Mouse (Mus musculus): ENCODE results near the gene Uck1. TPM values are rescaled to one million over a fixed set of nuclear protein-coding genes. Genes with fewer than 3 reads are reported as not detected.

Uck1 gene
- total and polyA plus RNA-seq, 2 experiments from 2014 or later, result 90.8 to 138 TPM

- Histone ChIP-seq H3K9ac (replicated peaks; ENCODE audit: low read length) (peak overlapping the region; percentile 68), H3K9me3 (ENCODE audit: low read length) (no peaks in the 10 kb centered on the region), H3K27ac (peak overlapping the region; percentile 73), H3K4me2 (ENCODE audit: low read depth, low read length) (peak overlapping the region; percentile 62), H3K36me3 (ENCODE audit: insufficient read depth, low read length) (peaks cover 19% of the 10 kb centered on the region; the same call in 1 of the 2 replicates), H3K27me3 (ENCODE audit: insufficient read depth, low read length) (no peaks in the 10 kb centered on the region), H3K4me1 (ENCODE audit: insufficient read depth, low read length) (peaks cover 10% of the 10 kb centered on the region), H3K4me3 (ENCODE audit: low read length) (peak overlapping the region; percentile 58)
- TF ChIP-seq CTCF (IDR thresholded peaks at IDR 0.05; ENCODE audit: low read depth), result no peak
- ATAC-seq (peak; percentile 67), DNase-seq (ENCODE audit: low spot score) (peak; percentile 43)
- 1% methylated on average over 29 of the region's 29 CpGs for WGBS
These were observed 28.5 kb upstream of the Uck1 start for GRCm38 (mm10) chr2:32288371-32288931.

DNA sequence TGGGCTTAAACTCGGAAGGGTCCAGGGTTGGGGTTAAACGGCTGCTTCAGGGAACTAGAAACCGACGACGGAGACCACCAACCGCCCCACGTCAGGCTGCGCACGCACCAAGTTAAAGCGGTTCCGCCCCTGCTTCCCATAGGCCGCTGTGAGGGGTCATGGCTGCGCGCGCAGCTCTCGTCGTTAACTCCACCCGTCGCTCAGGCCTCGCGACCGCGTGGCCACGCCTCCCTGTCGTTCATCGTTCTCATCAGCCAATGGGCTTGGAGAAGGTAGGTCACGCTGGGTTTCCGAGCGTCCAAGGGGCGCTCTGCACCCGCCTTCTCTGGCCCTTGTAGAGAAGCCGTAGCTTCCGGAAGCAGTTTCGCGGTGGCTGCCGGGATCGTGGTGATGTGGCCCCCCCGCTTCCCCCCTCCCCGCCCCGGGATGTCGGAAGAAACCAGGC lies 28.0 kb upstream of the Uck1 start, which contains the start of gene Swi5:
Gene Swi5, minus strand, starts transcription at position 153 of the 445 bp plus-strand sequence.
- Histone ChIP-seq H3K27ac (peak within 1 kb of the TSS; percentile 85), H3K9ac (replicated peaks; ENCODE audit: low read length) (peak within 1 kb of the TSS; percentile 90), H3K27me3 (ENCODE audit: insufficient read depth, low read length) (no peaks in the 10 kb centered on the region), H3K4me3 (ENCODE audit: low read length) (peak within 1 kb of the TSS; percentile 58), H3K4me1 (ENCODE audit: insufficient read depth, low read length) (peaks cover 10% of the 10 kb centered on the region), H3K9me3 (ENCODE audit: low read length) (no peaks in the 10 kb centered on the region), H3K4me2 (ENCODE audit: low read depth, low read length) (peak within 1 kb of the TSS; percentile 92), H3K36me3 (ENCODE audit: insufficient read depth, low read length) (peaks cover 19% of the 10 kb centered on the region; the same call in 1 of the 2 replicates)
- ATAC-seq, result peak; percentile 100
- WGBS, result 0% methylated on average over 40 of the region's 41 CpGs
- TF ChIP-seq CTCF (IDR thresholded peaks at IDR 0.05; ENCODE audit: low read depth), result no peak
- DNase-seq (ENCODE audit: low spot score), result peak; percentile 100

GRCm38 (mm10) chr2:32287334-32287840 lies 27.4 kb upstream of the Uck1 start, which contains the start of gene Golga2:
Gene Golga2, plus strand, starts transcription at chr2:32287384.
- peak within 1 kb of the TSS; percentile 90 for H3K9ac ChIP-seq (replicated peaks; ENCODE audit: low read length)
- H3K4me1 ChIP-seq (ENCODE audit: insufficient read depth, low read length), result peaks cover 10% of the 10 kb centered on the region
- ATAC-seq, result no peak; the same call in 1 of the 2 replicates
- DNase-seq (ENCODE audit: low spot score), result no peak
- peaks cover 14% of the 10 kb centered on the region; the same call in 1 of the 2 replicates for H3K36me3 ChIP-seq (ENCODE audit: insufficient read depth, low read length)
- 3% methylated on average over 20 of the region's 23 CpGs for WGBS
- H3K9me3 ChIP-seq (ENCODE audit: low read length), result no peaks in the 10 kb centered on the region
- H3K4me3 ChIP-seq (ENCODE audit: low read length), result peak within 1 kb of the TSS; percentile 58
- no peak for TF ChIP-seq CTCF (IDR thresholded peaks at IDR 0.05; ENCODE audit: low read depth)
- no peaks in the 10 kb centered on the region for H3K27me3 ChIP-seq (ENCODE audit: insufficient read depth, low read length)
- peak within 1 kb of the TSS; percentile 92 for H3K4me2 ChIP-seq (ENCODE audit: low read depth, low read length)
- peak within 1 kb of the TSS; percentile 85 for H3K27ac ChIP-seq

- DNase-seq (ENCODE audit: low spot score) (no peak), ATAC-seq (no peak)
- Histone ChIP-seq H3K9me3 (ENCODE audit: low read length) (no peaks in the 10 kb centered on the region), H3K9ac (replicated peaks; ENCODE audit: low read length) (no peak overlapping the region), H3K4me2 (ENCODE audit: low read depth, low read length) (no peak overlapping the region), H3K4me1 (ENCODE audit: insufficient read depth, low read length) (peaks cover 10% of the 10 kb centered on the region), H3K4me3 (ENCODE audit: low read length) (no peak overlapping the region), H3K27ac (no peak overlapping the region), H3K36me3 (ENCODE audit: insufficient read depth, low read length) (peaks cover 28% of the 10 kb centered on the region), H3K27me3 (ENCODE audit: insufficient read depth, low read length) (no peaks in the 10 kb centered on the region)
- no peak for TF ChIP-seq CTCF (IDR thresholded peaks at IDR 0.05; ENCODE audit: low read depth)
- 91% methylated on average over 3 of the region's 3 CpGs for WGBS
These were observed 24.0 kb upstream of the Uck1 start for GRCm38 (mm10) chr2:32283986-32284385.

- H3K4me3 ChIP-seq (ENCODE audit: low read length), result no peak overlapping the region
- 81% methylated on average over 1 of the region's 1 CpGs for WGBS
- H3K4me1 ChIP-seq (ENCODE audit: insufficient read depth, low read length), result peaks cover 10% of the 10 kb centered on the region
These were observed 22.8 kb upstream of the Uck1 start for GRCm38 (mm10) chr2:32282727-32283126.

GRCm38 (mm10) chr2:32282289-32282688 lies 22.3 kb upstream of the Uck1 start:
- H3K4me3 ChIP-seq (ENCODE audit: low read length), result no peak overlapping the region
- H3K27ac ChIP-seq, result no peak overlapping the region
- no peak for DNase-seq (ENCODE audit: low spot score)
- peaks cover 38% of the 10 kb centered on the region for H3K36me3 ChIP-seq (ENCODE audit: insufficient read depth, low read length)
- 95% methylated on average over 2 of the region's 2 CpGs for WGBS
- no peak for TF ChIP-seq CTCF (IDR thresholded peaks at IDR 0.05; ENCODE audit: low read depth)
- no peak for ATAC-seq
- peaks cover 10% of the 10 kb centered on the region for H3K4me1 ChIP-seq (ENCODE audit: insufficient read depth, low read length)
- H3K9ac ChIP-seq (replicated peaks; ENCODE audit: low read length), result no peak overlapping the region
- no peaks in the 10 kb centered on the region for H3K27me3 ChIP-seq (ENCODE audit: insufficient read depth, low read length)
- H3K9me3 ChIP-seq (ENCODE audit: low read length), result no peaks in the 10 kb centered on the region
- H3K4me2 ChIP-seq (ENCODE audit: low read depth, low read length), result no peak overlapping the region

More at GRCm38 (mm10) chr2:32282727-32283126, 22.8 kb upstream of the Uck1 start:
- no peak overlapping the region for H3K4me2 ChIP-seq (ENCODE audit: low read depth, low read length)
- H3K9ac ChIP-seq (replicated peaks; ENCODE audit: low read length), result no peak overlapping the region
- no peak for ATAC-seq
- no peak overlapping the region for H3K27ac ChIP-seq
- H3K27me3 ChIP-seq (ENCODE audit: insufficient read depth, low read length), result no peaks in the 10 kb centered on the region
- H3K36me3 ChIP-seq (ENCODE audit: insufficient read depth, low read length), result peaks cover 34% of the 10 kb centered on the region
- TF ChIP-seq CTCF (IDR thresholded peaks at IDR 0.05; ENCODE audit: low read depth), result peak; percentile 67
- H3K9me3 ChIP-seq (ENCODE audit: low read length), result no peaks in the 10 kb centered on the region
- peak; percentile 65 for DNase-seq (ENCODE audit: low spot score)

DNA sequence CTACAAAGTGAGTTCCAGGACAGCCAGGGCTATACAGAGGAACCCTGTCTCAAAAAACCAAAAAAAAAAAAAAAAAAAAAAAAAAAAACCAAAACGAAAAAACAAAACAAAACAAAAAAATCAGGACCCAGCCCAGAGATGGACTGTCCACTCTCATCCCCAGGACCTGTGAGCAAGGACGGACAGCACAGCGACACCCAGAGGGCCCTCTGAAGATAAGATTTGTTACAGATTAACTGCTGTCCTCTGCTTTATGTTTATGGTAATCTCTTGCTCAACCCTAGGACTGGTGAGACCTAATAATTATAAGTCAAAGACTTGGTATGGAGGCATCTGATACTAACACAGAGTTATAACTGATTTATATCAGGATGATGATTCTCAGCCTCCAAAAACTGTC lies 15.9 kb upstream of the Uck1 start:
- Histone ChIP-seq H3K27me3 (ENCODE audit: insufficient read depth, low read length) (no peaks in the 10 kb centered on the region), H3K9ac (replicated peaks; ENCODE audit: low read length) (no peak overlapping the region), H3K4me2 (ENCODE audit: low read depth, low read length) (no peak overlapping the region), H3K9me3 (ENCODE audit: low read length) (no peaks in the 10 kb centered on the region), H3K36me3 (ENCODE audit: insufficient read depth, low read length) (peaks cover 23% of the 10 kb centered on the region), H3K4me3 (ENCODE audit: low read length) (no peak overlapping the region), H3K4me1 (ENCODE audit: insufficient read depth, low read length) (no peaks in the 10 kb centered on the region), H3K27ac (no peak overlapping the region)
- ATAC-seq, result no peak
- WGBS, result 82% methylated on average over 3 of the region's 3 CpGs
- TF ChIP-seq CTCF (IDR thresholded peaks at IDR 0.05; ENCODE audit: low read depth), result no peak
- DNase-seq (ENCODE audit: low spot score), result no peak

Measured in hindbrain, postnatal 0 days (tissue).